Mouse (Mus musculus) granulocyte monocyte progenitor cell, adult 5-6 weeks (primary cell): ENCODE measurements around the gene Olfr978. TPM values are rescaled to one million over a fixed set of nuclear protein-coding genes. Genes with fewer than 3 reads are reported as not detected.
"Not testable (repeated sequence)": the region's sequence is repeated elsewhere in the genome, so short reads cannot be mapped to it uniquely, and the experiment has no call there.

ENCODE experiments used
- ATAC-seq: replicated peaks from 2 replicates; pipeline ENCODE4 v1.8.0; 2016; ENCODE audit warnings: mild to moderate bottlenecking, moderate TSS enrichment, inconsistent platforms; ENCODE audit not compliant: poor library complexity, severe bottlenecking
- total RNA-seq, 2 experiments: library from RNA; stranded (forward) in 1 of 2; stranded (reverse) in 1 of 2; fragments of 200-712, 200-1000 nt in 1 of 2; fragments of >200 nt in 1 of 2; fragmentation: Nextera tagmentation in 1 of 2; gene quantifications; 2 replicates each; pipeline ENCODE4 v1.2.3; 2014 to 2017

Gene Olfr978
- total RNA-seq (2014; fragmentation: Nextera tagmentation) (not detected in 2 replicates), total RNA-seq (2017) (not detected in 2 replicates)

GRCm38 (mm10) chr9:39991813-39992212, at the start of gene Olfr978:
Olfr978 (plus strand) TSS chr9:39992113.
- ATAC-seq = no peak

- ATAC-seq = no peak
Observed at GRCm38 (mm10) chr9:39951946-39952345, 40.0 kb upstream of the Olfr978 start, which contains the start of gene Olfr975. Olfr975 (minus strand) TSS chr9:39952046.

- not testable (repeated sequence) for ATAC-seq
Observed at GRCm38 (mm10) chr9:39961033-39961432, 30.9 kb upstream of the Olfr978 start, which contains the start of gene Olfr976. Olfr976 (minus strand) TSS chr9:39961133.

- ATAC-seq = not testable (repeated sequence)
Observed at GRCm38 (mm10) chr9:39976581-39977145, 15.2 kb upstream of the Olfr978 start.

- no peak for ATAC-seq
Observed at GRCm38 (mm10) chr9:40003365-40003764, 11.5 kb downstream of the Olfr978 start, which contains the start of gene Olfr979. Olfr979 (minus strand) TSS chr9:40003465.

GRCm38 (mm10) chr9:40009482-40009881, 17.6 kb downstream of the Olfr978 start, which contains the start of gene Olfr980:
Olfr980 (minus strand) TSS chr9:40009582.
- no peak for ATAC-seq

GRCm38 (mm10) chr9:40021164-40021563, 29.3 kb downstream of the Olfr978 start, which contains the start of gene Olfr981:
Olfr981 (plus strand) TSS chr9:40021464.
- ATAC-seq = no peak

Other genes with a start within 250 kb of the Olfr978 start
- not detected in 2 replicates for gene Olfr967, start 245.9 kb upstream of the Olfr978 start, total RNA-seq (2014; fragmentation: Nextera tagmentation)
- not detected in 2 replicates for gene Olfr967, start 245.9 kb upstream of the Olfr978 start, total RNA-seq (2017)
- not detected in 2 replicates for gene Olfr968, start 208.9 kb upstream of the Olfr978 start, total RNA-seq (2014; fragmentation: Nextera tagmentation)
- not detected in 2 replicates for gene Olfr968, start 208.9 kb upstream of the Olfr978 start, total RNA-seq (2017)
- not detected in 2 replicates for gene Olfr969, start 201.2 kb upstream of the Olfr978 start, total RNA-seq (2014; fragmentation: Nextera tagmentation)
- gene Olfr969, start 201.2 kb upstream of the Olfr978 start, total RNA-seq (2017) = not detected in 2 replicates
- gene Olfr970, start 183.3 kb upstream of the Olfr978 start, total RNA-seq (2014; fragmentation: Nextera tagmentation) = not detected in 2 replicates
- not detected in 2 replicates for gene Olfr970, start 183.3 kb upstream of the Olfr978 start, total RNA-seq (2017)
- not detected in 2 replicates for gene Olfr971, start 155.2 kb upstream of the Olfr978 start, total RNA-seq (2014; fragmentation: Nextera tagmentation)
- gene Olfr971, start 155.2 kb upstream of the Olfr978 start, total RNA-seq (2017) = not detected in 2 replicates
- not detected in 2 replicates for gene Olfr972, start 125.7 kb upstream of the Olfr978 start, total RNA-seq (2014; fragmentation: Nextera tagmentation)
- gene Olfr972, start 125.7 kb upstream of the Olfr978 start, total RNA-seq (2017) = not detected in 2 replicates
- gene Olfr229, start 84.8 kb upstream of the Olfr978 start, total RNA-seq (2014; fragmentation: Nextera tagmentation) = not detected in 2 replicates
- not detected in 2 replicates for gene Olfr229, start 84.8 kb upstream of the Olfr978 start, total RNA-seq (2017)
- gene Olfr974, start 54.6 kb upstream of the Olfr978 start, total RNA-seq (2014; fragmentation: Nextera tagmentation) = not detected in 2 replicates
- not detected in 2 replicates for gene Olfr974, start 54.6 kb upstream of the Olfr978 start, total RNA-seq (2017)
- gene Olfr975, start 40.1 kb upstream of the Olfr978 start, total RNA-seq (2014; fragmentation: Nextera tagmentation) = not detected in 2 replicates
- not detected in 2 replicates for gene Olfr975, start 40.1 kb upstream of the Olfr978 start, total RNA-seq (2017)
- gene Olfr976, start 31.0 kb upstream of the Olfr978 start, total RNA-seq (2014; fragmentation: Nextera tagmentation) = not detected in 2 replicates
- not detected in 2 replicates for gene Olfr976, start 31.0 kb upstream of the Olfr978 start, total RNA-seq (2017)
- gene Olfr979, start 11.4 kb downstream of the Olfr978 start, total RNA-seq (2014; fragmentation: Nextera tagmentation) = not detected in 2 replicates
- not detected in 2 replicates for gene Olfr979, start 11.4 kb downstream of the Olfr978 start, total RNA-seq (2017)
- gene Olfr980, start 17.5 kb downstream of the Olfr978 start, total RNA-seq (2014; fragmentation: Nextera tagmentation) = not detected in 2 replicates
- not detected in 2 replicates for gene Olfr980, start 17.5 kb downstream of the Olfr978 start, total RNA-seq (2017)
- not detected in 2 replicates for gene Olfr981, start 29.4 kb downstream of the Olfr978 start, total RNA-seq (2014; fragmentation: Nextera tagmentation)
- not detected in 2 replicates for gene Olfr981, start 29.4 kb downstream of the Olfr978 start, total RNA-seq (2017)
- not detected in 2 replicates for gene Olfr982, start 81.7 kb downstream of the Olfr978 start, total RNA-seq (2014; fragmentation: Nextera tagmentation)
- gene Olfr982, start 81.7 kb downstream of the Olfr978 start, total RNA-seq (2017) = not detected in 2 replicates
- not detected in 2 replicates for gene Olfr983, start 101.5 kb downstream of the Olfr978 start, total RNA-seq (2014; fragmentation: Nextera tagmentation)
- not detected in 2 replicates for gene Olfr983, start 101.5 kb downstream of the Olfr978 start, total RNA-seq (2017)
- not detected in 2 replicates for gene Olfr984, start 122.1 kb downstream of the Olfr978 start, total RNA-seq (2014; fragmentation: Nextera tagmentation)
- not detected in 2 replicates for gene Olfr984, start 122.1 kb downstream of the Olfr978 start, total RNA-seq (2017)
- not detected in 2 replicates for gene Olfr985, start 138.1 kb downstream of the Olfr978 start, total RNA-seq (2014; fragmentation: Nextera tagmentation)
- gene Olfr985, start 138.1 kb downstream of the Olfr978 start, total RNA-seq (2017) = not detected in 2 replicates
- gene Tmem225, start 156.0 kb downstream of the Olfr978 start, total RNA-seq (2014; fragmentation: Nextera tagmentation) = not detected in 2 replicates
- gene Tmem225, start 156.0 kb downstream of the Olfr978 start, total RNA-seq (2017) = not detected in 2 replicates
- gene Olfr986, start 188.8 kb downstream of the Olfr978 start, total RNA-seq (2014; fragmentation: Nextera tagmentation) = not detected in 2 replicates
- gene Olfr986, start 188.8 kb downstream of the Olfr978 start, total RNA-seq (2017) = not detected in 2 replicates
- gene Zfp202, start 200.2 kb downstream of the Olfr978 start, total RNA-seq (2014; fragmentation: Nextera tagmentation) = 4.1 and 4.8 TPM in 2 replicates
- gene Zfp202, start 200.2 kb downstream of the Olfr978 start, total RNA-seq (2017) = 4.4 and 4.5 TPM in 2 replicates